Mouse (Mus musculus) embryonic fibroblast, embryonic 13.5 days (primary cell): Measurements from ENCODE around the gene Tspan10.

Source experiments
- CTCF ChIP-seq: IDR thresholded peaks from 2 replicates; pipeline ENCODE4 v1.5.1; 2011; ENCODE audit warnings: mild to moderate bottlenecking, control low read depth, low read length, moderate library complexity, borderline replicate concordance; ENCODE audit not compliant: insufficient read depth
- POLR2A ChIP-seq: IDR thresholded peaks from 2 replicates; pipeline ENCODE4 v1.6.1; 2011; ENCODE audit warnings: low read depth, mild to moderate bottlenecking, control low read depth, low read length, moderate library complexity

- TF ChIP-seq CTCF (no peak), POLR2A (no peak)
Observed at GRCm38 (mm10) chr11:120437857-120438385, 4.5 kb upstream of the Tspan10 start.
